Mouse (Mus musculus): ENCODE measurements around the gene Olfr145. TPM values are rescaled to one million over a fixed set of nuclear protein-coding genes. Genes with fewer than 3 reads are reported as not detected.

Olfr145 gene
- total RNA-seq, 2 experiments from 2014 or later: not detected

Other genes starting within 250 kb of the Olfr145 start
- gene Tbrg1, start 239.4 kb upstream of the Olfr145 start, total RNA-seq (2015; ENCODE audit: low replicate concordance): 23.0 and 26.5 TPM in 2 replicates
- gene Tbrg1, start 239.4 kb upstream of the Olfr145 start, total RNA-seq (2017; ENCODE audit: low replicate concordance): 17.6 and 24.1 TPM in 2 replicates
- gene Panx3, start 227.5 kb upstream of the Olfr145 start, total RNA-seq (2015; ENCODE audit: low replicate concordance): not detected in 2 replicates
- not detected in 2 replicates for gene Panx3, start 227.5 kb upstream of the Olfr145 start, total RNA-seq (2017; ENCODE audit: low replicate concordance)
- not detected in 2 replicates for gene Olfr160, start 180.5 kb upstream of the Olfr145 start, total RNA-seq (2015; ENCODE audit: low replicate concordance)
- not detected in 2 replicates for gene Olfr160, start 180.5 kb upstream of the Olfr145 start, total RNA-seq (2017; ENCODE audit: low replicate concordance)
- gene Olfr874, start 151.6 kb upstream of the Olfr145 start, total RNA-seq (2015; ENCODE audit: low replicate concordance): not detected in 2 replicates
- gene Olfr874, start 151.6 kb upstream of the Olfr145 start, total RNA-seq (2017; ENCODE audit: low replicate concordance): not detected in 2 replicates
- not detected in 2 replicates for gene Olfr875, start 124.9 kb upstream of the Olfr145 start, total RNA-seq (2015; ENCODE audit: low replicate concordance)
- gene Olfr875, start 124.9 kb upstream of the Olfr145 start, total RNA-seq (2017; ENCODE audit: low replicate concordance): not detected in 2 replicates
- gene Olfr876, start 93.7 kb upstream of the Olfr145 start, total RNA-seq (2015; ENCODE audit: low replicate concordance): not detected in 2 replicates
- not detected in 2 replicates for gene Olfr876, start 93.7 kb upstream of the Olfr145 start, total RNA-seq (2017; ENCODE audit: low replicate concordance)
- gene Olfr877, start 42.5 kb upstream of the Olfr145 start, total RNA-seq (2015; ENCODE audit: low replicate concordance): not detected in 2 replicates
- not detected in 2 replicates for gene Olfr877, start 42.5 kb upstream of the Olfr145 start, total RNA-seq (2017; ENCODE audit: low replicate concordance)
- not detected in 2 replicates for gene Olfr878, start 21.1 kb downstream of the Olfr145 start, total RNA-seq (2015; ENCODE audit: low replicate concordance)
- gene Olfr878, start 21.1 kb downstream of the Olfr145 start, total RNA-seq (2017; ENCODE audit: low replicate concordance): not detected in 2 replicates
- gene Olfr881, start 95.1 kb downstream of the Olfr145 start, total RNA-seq (2015; ENCODE audit: low replicate concordance): not detected in 2 replicates
- 0.14 TPM in 1 of 2 replicates, not detected in the other for gene Olfr881, start 95.1 kb downstream of the Olfr145 start, total RNA-seq (2017; ENCODE audit: low replicate concordance)
- not detected in 2 replicates for gene Olfr883, start 129.1 kb downstream of the Olfr145 start, total RNA-seq (2015; ENCODE audit: low replicate concordance)
- not detected in 2 replicates for gene Olfr883, start 129.1 kb downstream of the Olfr145 start, total RNA-seq (2017; ENCODE audit: low replicate concordance)
- gene Olfr884, start 149.8 kb downstream of the Olfr145 start, total RNA-seq (2015; ENCODE audit: low replicate concordance): not detected in 2 replicates
- gene Olfr884, start 149.8 kb downstream of the Olfr145 start, total RNA-seq (2017; ENCODE audit: low replicate concordance): not detected in 2 replicates
- gene Olfr885, start 164.6 kb downstream of the Olfr145 start, total RNA-seq (2015; ENCODE audit: low replicate concordance): not detected in 2 replicates
- not detected in 2 replicates for gene Olfr885, start 164.6 kb downstream of the Olfr145 start, total RNA-seq (2017; ENCODE audit: low replicate concordance)
- not detected in 2 replicates for gene Olfr887, start 187.3 kb downstream of the Olfr145 start, total RNA-seq (2015; ENCODE audit: low replicate concordance)
- gene Olfr887, start 187.3 kb downstream of the Olfr145 start, total RNA-seq (2017; ENCODE audit: low replicate concordance): 0.14 TPM in 1 of 2 replicates, not detected in the other
- not detected in 2 replicates for gene Olfr888, start 211.4 kb downstream of the Olfr145 start, total RNA-seq (2015; ENCODE audit: low replicate concordance)
- not detected in 2 replicates for gene Olfr888, start 211.4 kb downstream of the Olfr145 start, total RNA-seq (2017; ENCODE audit: low replicate concordance)
- not detected in 2 replicates for gene Olfr889, start 218.5 kb downstream of the Olfr145 start, total RNA-seq (2015; ENCODE audit: low replicate concordance)
- gene Olfr889, start 218.5 kb downstream of the Olfr145 start, total RNA-seq (2017; ENCODE audit: low replicate concordance): not detected in 2 replicates
- not detected in 2 replicates for gene Olfr890, start 245.8 kb downstream of the Olfr145 start, total RNA-seq (2015; ENCODE audit: low replicate concordance)
- not detected in 2 replicates for gene Olfr890, start 245.8 kb downstream of the Olfr145 start, total RNA-seq (2017; ENCODE audit: low replicate concordance)

All from erythroblast, adult 5-6 weeks (primary cell).